Mouse (Mus musculus) mouse embryonic stem cell (cell line): Measurements from ENCODE around the gene Snrnp48.

Source experiments
- in situ Hi-C, 2 experiments: fragments of 300-500 bp; cut with MboI; formaldehyde crosslinking; loops; 1 replicate in 1 of 2; 3 replicates in 1 of 2; pipeline ENCODE4 v1.14.3; 2019 to 2020; ENCODE audit warnings: low sequenced_read_pairs in 2 of 2, low pct_unique_long_range_greater_than_20kb in 1 of 2, mixed read lengths in 1 of 2; ENCODE audit not compliant: unreplicated experiment in 1 of 2

The Snrnp48 gene

DNA sequence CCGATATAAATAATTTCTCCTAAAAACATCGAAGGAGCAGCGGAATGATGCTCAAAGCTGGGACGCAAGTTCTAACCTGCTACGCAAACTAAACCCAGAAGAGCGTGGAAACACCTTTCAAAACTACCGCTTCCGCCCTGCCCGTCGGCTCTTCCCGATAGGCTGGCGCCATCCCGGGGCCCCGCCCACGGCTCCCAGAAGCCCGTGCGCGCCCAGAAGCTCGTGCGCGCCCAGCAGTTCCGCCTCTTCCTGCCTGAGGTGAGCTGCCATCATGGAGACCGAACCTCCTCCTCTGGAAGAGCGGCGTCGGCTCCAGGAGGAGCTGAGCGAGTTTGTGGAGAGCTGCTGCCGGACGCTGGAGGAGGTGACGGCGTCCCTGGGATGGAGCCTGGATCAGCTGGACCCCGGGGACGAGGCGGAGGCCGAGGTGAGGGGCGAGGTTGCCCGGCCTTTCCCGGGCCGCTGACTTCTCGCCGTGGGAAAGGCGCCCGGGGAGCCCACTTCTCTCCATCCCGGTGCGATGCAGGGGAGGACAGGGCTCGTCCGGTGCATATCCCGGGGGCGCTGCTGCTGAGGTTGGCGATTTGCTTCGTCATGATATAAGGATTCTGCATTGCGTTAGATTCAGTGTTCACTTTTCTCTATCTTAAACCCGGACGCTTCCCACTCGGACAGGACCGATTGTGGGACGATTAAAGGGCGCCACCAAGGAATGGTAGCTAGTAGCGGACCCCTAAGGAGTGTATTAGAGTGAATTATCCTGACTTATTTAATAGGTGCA, at the start of gene Snrnp48:
TSS of gene Snrnp48 (plus strand) at position 237 of the 781 bp plus-strand sequence.
- in situ Hi-C loops, result no loop called here

DNA sequence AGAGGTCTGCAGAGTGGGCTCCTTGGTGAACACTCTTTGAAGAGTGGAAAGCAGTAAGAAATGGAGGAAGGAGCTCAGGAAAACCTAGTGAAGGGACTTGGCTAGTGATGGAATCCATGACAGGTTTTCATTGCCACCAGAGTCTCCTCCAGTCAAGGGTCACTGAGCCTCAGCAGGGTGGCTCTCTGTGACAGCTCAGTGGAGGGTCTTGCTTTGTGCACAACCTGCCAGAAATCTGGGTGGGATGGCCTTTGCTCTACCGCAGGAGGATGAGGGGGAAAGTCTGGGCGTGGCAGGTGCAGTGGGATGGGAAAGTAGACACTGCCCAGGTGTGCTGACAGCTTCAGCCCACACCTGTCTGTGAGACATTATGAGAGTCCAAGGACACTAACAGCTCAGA, 49.2 kb upstream of the Snrnp48 start:
- in situ Hi-C loops, result no loop called here

DNA sequence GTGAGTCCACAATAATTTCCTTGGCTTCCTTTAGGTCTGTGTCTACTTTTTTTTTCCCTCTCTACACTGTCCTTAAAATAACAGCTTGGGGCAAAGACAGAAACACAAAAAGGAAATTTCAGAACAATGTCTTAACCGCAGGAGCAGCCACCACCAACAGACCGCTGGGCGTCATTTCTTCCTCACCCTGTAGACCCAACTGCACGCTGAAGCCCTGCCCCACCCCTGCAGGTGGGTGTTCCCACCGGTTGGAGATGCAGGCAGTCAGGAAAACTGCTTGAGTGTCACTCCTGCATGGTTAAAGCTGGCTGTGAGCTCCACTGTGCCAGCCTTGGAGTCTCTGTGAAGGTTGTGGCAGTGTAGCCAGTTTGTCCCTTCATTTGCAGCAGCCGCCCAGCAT, 47.1 kb upstream of the Snrnp48 start:
- in situ Hi-C loops, result no loop called here

DNA sequence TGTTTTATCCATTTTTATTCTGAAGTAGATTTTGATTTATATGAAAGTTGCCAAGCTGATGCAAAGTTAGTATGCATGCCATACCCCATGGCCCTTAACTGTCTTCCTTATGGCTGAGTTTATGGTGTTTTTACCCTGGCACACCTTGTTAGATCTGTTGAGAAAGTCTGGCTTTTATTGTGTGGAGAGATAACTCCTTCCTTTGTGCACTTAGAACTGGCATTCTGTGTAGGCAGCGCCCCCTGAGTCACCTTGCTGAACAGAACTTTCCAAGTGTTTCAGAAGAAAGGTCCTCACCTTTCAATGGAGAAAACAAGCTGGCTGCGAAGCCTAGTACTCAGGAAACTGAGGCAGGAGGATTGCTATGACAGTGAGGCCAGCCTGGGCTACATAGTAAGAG, 42.7 kb upstream of the Snrnp48 start:
- in situ Hi-C loops, result no loop called here

DNA sequence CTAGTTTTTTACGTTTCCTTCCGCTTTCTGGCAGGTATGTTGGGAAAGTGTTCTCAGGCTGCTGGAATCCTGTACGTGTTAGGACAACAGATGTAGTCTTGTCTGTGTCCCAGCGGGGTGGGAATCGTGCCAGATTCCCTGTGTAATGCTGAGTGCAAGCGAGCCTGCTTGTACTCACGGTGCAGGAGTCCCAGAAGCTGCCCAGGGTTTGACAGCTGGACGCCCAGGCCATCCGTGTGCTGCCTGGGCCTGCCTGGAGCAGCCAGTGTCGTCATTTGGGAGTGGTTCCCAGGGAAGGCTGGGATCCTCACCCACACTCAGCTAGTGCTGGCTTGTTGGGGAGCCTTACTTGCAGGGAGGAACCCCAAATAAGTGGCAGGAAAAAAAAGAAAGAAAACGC, 42.1 kb upstream of the Snrnp48 start:
- in situ Hi-C loops, result no loop called here

DNA sequence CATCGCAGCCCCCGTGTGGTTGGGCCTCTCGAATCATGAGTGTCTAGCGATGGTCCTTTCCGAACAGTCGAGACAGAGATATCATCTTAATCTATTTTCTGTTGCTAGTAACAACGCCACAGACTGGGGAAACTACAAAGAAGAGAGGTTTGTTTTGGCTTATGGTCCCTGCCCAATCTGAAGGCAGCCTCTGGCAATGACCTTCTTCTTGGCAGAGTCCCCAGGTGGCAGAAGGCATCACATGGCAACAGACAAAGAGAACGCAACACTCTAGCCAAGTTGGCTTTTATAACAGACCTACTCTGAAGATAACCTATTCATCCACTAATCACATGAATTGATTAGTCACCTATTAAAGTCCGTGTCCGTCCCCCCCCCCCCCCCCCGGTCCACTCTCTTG, 39.8 kb upstream of the Snrnp48 start:
- in situ Hi-C loops, result no loop called here

DNA sequence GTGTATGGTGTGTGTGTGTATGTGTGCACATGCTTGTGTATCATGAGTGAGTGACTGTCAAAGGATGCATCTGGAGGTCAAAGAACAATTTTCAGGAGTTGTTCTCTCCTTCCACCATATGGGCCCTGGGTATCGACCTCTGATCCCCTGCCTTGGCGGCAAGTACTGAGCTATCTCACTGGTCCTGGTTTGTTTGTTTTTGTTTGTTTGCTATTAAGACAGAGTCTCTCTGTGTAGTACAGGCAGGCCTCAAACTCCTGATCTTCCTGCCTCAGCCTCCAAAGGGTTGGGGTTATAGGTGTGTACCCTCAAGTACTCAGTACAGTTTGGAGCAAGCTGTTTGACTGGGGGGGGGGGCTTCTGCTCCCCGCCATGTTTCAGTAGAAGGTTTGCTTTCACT, 37.7 kb upstream of the Snrnp48 start:
- in situ Hi-C loops, result no loop called here

DNA sequence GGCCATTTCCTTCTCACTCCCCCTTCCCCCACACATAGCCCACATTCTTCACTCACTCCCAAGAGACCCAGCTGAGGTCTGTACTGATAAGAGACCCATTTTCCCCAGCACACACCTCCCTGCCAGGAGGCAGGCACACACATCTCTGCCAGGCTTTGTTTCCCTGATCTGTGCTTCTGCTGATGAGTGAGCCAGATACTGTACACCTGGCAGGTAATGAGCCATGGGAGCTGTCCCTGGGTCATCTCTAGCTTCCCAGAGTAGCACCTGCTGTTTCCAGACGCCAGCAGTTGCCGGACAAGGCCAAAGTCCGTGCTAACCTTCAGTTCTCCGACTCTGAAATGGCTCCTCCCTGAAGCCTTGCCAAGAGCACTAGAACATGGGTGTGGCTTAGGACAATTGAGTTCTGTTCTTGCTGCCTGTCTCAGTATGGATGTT, 34.0 kb upstream of the Snrnp48 start:
- in situ Hi-C loops, result no loop called here

DNA sequence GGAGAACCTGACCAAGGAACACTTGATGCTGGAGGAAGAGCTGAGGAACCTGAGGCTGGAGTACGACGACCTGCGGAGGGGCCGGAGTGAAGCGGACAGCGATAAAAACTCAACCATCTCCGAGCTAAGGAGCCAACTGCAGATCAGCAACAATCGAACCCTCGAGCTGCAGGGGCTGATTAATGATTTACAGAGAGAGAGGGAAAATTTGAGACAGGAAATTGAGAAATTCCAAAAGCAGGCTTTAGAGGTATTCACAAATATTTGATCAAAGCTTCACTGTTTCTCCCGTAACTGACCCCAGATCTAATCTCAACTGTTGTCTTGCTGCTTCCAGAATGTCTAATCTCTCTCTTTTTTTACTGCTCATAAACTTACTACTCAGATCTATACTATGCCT, 11.3 kb upstream of the Snrnp48 start:
- in situ Hi-C loops, result loop anchor here in 1 of 2 experiments (10.0 kb wide), 1 partner anchor 129 kb away; no protein-coding TSS in a partner anchor

DNA sequence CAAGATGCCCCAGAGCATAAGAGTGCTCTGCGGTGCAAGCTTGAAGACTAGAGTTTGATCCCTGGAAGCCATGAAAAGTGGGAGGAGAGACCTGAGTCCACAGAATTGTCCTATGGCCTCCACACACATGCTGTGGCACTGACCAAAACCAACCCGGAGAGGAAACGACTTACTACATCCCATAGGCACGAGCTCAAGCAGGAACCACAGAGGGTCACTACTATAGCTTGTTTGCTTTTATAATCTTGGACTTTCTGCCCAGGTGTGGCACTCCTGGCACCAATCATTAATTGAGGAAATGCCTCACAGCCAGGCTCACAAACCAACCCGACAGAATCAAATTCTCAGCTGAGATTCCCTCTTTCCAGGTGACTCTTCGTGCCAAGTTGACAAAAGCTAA, 3.3 kb upstream of the Snrnp48 start:
- in situ Hi-C loops, result no loop called here

DNA sequence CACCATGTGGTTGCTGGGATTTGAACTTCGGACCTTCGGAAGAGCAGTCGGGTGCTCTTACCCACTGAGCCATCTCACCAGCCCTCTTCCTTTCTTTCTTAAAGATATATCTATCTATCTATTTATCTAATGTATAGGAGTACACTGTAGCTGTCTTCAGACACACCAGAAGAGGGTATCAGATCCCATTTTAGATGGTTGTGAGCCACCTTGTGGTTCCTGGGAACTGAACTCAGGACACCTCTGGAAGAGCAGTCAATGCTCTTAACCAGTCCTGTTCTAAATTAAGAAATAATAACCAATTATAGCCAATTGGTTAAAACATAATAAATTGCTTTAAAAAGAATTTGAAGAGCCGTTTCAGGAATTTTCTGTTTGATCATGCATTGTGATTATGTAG, 567 bp upstream of the Snrnp48 start:
- in situ Hi-C loops, result no loop called here

DNA sequence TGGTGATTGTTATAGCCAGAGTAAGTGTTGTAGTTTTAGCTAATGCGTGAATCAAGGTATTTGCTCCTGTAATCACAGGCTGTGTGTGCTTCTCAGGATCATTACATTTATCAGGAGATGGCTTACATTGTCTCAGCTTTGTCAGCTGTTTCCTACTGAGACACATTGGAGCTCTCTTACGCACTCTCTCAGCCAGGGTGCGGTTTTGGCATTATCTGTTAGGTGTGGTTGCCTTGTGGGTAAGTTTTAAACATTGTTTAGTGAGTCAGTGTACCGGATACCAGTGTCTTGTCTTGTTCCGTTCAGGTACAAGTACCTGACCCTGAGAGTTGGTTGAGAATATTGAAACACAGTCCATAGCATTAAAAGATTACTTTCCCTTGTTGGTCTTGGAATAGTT, 6.4 kb downstream of the Snrnp48 start:
- in situ Hi-C loops, result loop anchor here in 1 of 2 experiments (10.0 kb wide), 2 partner anchors 166 to 226 kb away; no protein-coding TSS in a partner anchor

DNA sequence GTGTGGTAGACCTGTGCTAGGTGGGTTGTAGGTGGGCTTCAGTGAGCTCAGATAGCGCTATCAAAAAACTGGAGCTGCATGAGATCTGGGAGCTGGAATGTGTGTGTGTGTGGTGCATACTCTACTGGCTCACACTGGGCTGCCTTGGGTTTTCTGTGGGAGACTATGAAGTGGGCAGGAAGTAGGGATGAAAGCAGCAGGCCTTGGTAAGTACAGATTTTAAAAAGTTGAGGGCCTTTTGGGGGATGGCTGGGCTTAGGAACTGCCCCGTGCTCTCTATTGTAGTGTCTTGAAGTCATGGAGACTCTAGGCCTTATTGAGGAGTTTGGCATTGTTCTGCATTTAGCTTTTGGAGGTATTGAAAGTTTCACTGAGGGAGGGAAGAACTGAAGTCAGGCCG, 13.9 kb downstream of the Snrnp48 start:
- in situ Hi-C loops, result loop anchor here in 1 of 2 experiments (10.0 kb wide), 2 partner anchors 174 to 234 kb away; no protein-coding TSS in a partner anchor

DNA sequence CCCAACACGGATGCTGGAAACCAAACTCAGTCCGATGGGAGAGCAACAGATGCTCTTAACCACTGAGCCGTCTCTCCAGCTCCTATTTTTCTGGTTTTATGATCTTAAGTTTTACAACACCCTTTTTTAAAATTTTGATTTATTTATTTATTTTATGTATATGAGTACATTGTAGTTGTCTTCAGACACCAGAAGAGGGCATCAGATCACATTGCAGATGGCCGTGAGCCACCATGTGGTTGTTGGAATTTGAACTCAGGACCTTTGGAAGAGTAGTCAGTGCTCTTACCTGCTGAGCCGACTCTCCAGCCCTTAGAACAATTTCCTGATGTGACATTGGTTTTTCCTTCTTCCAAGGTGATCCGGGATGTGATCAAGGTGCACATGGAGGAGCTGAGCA, 15.6 kb downstream of the Snrnp48 start:
- in situ Hi-C loops, result no loop called here

DNA sequence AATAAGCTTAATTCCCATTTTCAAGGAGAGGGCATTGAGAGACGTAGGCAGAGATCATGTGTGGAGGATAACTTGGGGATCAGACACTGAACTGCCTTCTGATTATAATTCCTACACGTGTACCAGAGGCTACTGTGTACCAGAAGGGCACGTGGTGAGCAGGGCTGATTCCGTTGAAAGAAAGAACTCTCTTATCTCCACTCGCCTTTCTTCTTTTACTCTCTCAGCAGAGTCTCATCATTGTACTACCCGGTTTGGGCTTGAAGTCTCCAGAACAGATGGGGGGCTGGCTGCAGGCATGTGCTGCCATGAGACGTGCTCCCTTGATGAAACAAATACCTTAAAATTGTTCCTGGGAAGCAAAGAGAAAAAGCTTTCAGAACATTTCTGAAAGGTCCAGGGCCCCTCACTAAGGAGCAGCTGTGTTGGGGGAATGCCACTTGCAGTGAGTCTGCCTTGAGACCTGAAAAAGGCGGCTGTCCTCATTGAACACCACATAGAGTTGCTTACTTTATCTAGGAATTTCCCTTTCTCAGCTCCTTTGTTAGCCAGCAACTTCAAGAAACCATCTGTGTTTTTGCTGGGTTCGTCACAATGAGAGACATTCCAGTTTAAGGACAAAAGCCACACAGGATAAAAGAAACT, 25.6 kb downstream of the Snrnp48 start:
- in situ Hi-C loops, result loop anchor here in 1 of 2 experiments (10.0 kb wide), 1 partner anchor 165 kb away; no protein-coding TSS in a partner anchor

DNA sequence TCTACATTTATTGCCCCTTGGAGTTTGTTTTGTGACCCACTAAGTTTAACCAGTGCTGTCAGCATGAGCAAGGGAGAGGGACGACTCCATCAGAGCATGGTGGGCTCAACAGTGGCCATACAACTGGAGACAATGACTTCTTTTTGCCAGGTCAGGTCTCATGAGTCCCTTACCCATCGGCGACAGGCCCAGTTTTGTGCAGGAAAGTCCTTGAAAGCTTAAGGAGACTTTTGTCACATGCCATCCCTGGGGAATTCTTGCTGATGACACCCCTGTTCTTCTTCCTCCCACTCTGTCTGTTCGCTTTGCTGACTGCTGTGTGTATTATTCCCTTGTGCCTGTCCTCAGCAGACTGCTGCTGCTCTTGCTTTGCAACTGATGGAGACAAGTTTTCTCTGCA, 27.7 kb downstream of the Snrnp48 start:
- in situ Hi-C loops, result loop anchor here in 1 of 2 experiments (10.0 kb wide), 1 partner anchor 168 kb away; no protein-coding TSS in a partner anchor

DNA sequence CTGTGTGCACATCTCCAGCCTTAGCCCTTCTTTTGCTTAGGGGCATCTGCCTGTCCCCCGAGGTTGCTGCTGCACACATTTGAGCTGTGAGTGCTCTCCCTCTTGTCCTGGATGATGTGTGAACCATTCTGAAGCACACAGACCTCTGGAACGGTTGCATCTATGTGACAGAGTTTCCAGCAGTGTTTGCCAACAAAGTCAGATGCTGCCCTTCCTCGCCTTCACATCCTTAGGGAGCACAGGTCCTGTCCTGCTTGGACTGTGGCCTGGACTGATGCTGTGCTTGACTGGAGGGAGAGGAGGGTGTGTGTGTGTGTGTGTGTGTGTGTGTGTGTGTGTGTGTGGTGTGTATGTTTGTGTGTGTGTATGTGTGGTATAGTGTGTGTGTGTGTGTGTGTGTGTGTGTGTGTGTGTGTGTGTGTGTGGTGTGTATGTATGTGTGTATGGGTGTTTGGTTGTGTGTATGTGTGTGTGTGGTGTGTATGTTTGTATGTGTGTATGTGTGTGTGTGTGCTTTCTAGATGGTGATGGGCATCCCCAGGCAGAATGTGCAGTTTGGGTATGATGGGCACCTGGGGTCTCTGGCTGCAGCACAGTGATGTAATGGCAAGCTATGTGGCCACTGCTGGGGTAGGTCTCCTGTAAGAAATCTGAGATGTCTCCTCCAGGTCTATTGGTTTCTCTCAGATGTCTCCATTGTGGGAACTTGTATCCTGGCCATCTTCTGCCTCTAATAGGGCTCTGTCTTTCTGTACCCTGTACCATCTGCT, 28.3 kb downstream of the Snrnp48 start:
- in situ Hi-C loops, result loop anchor here in 1 of 2 experiments (10.0 kb wide), 1 partner anchor 168 kb away; no protein-coding TSS in a partner anchor

DNA sequence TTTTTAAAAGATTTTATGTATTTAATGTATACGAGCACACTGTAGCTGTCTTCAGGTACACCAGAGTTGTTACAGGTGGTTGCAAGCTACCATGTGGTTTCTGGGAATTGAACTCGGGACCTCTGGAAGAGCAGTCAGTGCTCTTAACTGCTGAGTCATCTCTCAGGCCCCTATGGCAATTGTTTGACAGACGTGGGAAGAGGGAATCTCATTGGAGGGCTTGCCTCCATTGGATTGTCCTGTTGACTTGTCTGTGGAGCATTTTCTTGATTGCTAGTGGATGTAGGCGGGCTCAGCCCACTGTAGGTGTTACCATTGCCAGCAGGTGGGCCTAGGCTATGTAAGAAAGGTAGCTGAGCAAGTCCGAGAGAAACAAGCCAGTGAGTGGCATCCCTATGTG, 29.9 kb downstream of the Snrnp48 start:
- in situ Hi-C loops, result loop anchor here in 1 of 2 experiments (10.0 kb wide), 1 partner anchor 170 kb away; no protein-coding TSS in a partner anchor

DNA sequence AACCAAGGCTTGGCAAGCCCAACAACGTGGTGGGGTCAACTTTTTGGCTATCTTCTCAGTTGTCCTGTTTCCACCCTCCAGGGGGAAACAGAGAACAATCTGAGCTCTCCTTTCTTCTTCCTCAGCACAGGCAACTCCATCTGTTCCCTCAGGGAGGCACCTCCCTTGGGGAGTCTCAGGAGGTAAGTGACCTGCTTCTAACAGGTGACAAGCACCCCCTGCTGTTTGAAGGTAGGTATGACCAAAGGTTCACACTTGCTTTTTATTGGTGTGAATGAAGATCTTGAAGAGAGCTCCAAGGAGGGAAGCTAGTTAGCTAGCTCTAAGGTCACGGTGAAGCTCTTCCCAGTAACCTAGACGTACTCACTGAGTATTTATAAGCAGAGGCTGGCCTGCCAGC, 30.6 kb downstream of the Snrnp48 start:
- in situ Hi-C loops, result loop anchor here in 1 of 2 experiments (10.0 kb wide), 1 partner anchor 171 kb away; no protein-coding TSS in a partner anchor
